Mouse (Mus musculus) gastrocnemius, adult 8-10 months (tissue): ENCODE data around the gene Gm20388. TPM values are rescaled to one million over a fixed set of nuclear protein-coding genes. Genes with fewer than 3 reads are reported as not detected.

Experiments used
- DNase-seq, 2 experiments: peaks; one replicate each; pipeline ENCODE4 v3.0.0; 2022; ENCODE audit warnings: low spot score in 2 of 2
- total RNA-seq, 4 experiments: library from RNA; stranded (reverse); gene quantifications; 2 replicates each; pipeline ENCODE4 v1.2.4; 2022

Gm20388 gene
- total RNA-seq, 4 experiments from 2014 or later, result 4.4 to 20.0 (median 7.9) TPM; not detected in 1

DNA sequence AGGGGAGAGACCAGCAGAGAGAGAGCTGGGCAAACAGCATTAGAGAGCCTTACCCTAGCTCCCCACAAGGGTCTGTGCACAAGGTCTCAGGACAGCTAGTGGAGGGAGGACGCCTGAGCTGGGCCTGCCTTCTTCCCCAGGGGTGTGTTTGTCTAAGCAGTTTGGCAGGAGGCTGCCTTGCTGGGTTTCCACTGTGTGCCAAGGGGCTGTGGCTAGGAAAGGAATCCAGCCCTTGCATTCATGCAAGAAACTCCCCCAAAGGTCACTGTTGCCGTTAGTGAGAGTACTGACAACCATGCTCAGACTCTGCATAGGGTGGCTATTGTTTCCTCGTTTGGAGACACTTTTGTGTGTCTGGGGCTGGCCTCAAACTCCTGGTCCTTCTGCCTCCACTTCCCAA is 1055.9 kb downstream of the Gm20388 start:
- no peak for DNase-seq

DNA sequence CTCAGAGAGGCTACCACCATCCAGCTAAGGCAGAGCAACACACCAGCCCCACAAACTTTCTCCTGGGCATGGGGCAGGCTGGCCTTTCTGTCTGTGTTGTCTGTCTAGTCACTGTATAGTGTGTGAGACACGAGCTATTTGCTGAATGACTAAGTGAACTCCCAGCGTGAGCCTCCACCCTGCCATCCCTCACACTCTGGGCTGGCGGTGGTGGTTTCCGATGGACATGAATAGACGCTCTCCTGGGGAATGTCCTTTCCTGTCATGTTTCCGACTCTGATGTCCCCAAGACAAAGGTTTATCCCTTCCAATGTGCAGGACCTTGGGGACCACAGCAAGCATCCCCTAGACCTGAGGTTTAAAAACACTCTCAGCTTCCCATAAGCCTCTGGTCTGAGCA is 1057.7 kb downstream of the Gm20388 start:
- no peak for DNase-seq

DNA sequence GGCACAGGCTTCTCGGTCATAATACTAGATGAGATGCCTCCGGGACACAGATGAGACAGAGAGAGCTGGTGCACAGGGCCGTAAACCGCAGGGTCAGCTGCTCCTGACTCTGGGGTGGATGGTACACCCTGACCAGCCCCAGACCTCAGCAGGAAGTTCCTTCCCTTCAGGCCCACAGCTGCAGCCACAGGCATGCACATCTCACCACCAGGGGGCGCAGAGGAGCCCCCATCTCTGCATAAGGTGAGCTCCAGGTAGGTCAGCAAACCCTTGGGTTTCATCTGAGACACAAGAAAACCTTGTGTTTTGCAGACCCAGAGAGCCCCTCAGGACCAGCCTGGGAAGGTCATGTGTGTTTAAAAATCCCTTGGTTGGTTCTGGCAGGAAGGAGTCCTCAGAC is 1059.7 kb downstream of the Gm20388 start:
- DNase-seq, result no peak

DNA sequence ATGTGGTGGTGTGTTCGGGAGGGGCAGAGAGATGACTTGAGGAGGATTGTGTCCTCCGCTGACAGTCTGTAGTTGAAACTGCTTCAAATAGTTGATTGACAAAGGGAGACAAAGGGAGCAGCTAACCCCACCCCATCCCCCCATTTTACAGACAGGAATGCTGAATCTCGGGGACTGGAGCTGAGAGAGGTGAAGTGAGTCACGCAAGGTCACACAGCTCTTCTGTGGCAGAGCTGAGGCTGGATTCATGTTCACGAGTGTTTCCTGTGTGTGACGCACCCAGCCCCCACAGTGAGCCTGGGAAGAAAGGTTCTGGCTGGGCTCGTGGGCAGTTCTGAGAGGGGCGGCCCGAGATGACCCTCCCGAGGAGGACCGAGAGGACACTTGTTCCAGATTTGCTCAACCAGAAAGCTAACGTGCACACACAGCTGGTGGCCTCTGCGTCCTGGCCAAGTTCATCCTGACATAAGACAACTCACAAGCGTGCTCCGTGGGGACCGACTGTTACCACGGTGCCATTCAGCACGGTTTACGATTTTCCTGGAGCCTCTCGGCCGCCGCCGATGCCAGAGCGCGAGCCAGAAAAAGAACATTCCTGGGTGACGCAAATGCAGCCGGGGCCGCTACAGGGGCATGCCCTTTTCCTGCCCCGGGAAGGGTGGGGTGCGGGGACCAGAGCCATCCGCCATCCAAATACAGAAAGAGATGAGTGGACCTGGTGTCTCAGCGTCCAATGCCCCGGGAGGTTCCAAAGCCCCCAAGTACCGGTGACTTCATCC is 1061.2 kb downstream of the Gm20388 start:
- peak; percentile 54 to 58 for DNase-seq

DNA sequence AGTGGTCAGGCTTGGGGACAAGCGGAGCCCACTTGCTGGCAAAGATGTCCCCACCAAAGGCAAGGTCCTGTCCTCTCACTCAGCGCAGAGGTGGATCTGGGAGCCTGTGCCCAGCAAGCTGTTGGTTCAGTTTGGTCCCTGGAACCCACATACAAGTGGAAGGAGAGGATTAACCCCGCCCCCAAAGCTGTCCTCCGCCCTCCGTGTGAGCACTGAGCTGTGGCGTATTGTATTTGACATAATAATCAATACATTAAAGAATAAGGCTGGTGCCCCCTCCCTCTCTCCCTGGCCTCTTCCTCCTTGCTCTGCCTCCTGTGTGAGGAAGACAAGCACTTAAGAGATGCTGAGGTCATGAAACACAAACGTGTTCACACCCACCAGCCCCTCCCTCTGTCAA is 1062.4 kb downstream of the Gm20388 start:
- DNase-seq, result no peak

DNA sequence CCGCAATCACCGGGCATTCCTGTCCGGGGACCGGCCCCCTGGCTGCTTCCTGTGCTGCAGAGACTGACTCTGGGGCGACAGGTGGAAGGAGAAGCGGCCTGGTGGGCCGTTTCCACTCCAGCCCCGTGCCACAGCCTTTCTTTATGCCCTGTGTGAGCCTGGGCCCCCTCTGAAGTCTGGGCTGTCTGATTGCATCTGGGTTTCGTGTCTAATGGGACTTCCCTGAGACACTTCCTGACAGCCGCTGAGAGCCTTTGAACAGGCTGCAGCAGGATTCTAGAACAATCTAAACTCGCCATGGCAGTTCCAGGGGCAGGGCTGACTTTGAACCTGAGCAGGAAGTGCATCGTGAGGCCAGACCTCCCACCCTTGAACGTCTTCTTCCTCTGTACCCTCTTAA is 1066.5 kb downstream of the Gm20388 start:
- DNase-seq, result no peak

DNA sequence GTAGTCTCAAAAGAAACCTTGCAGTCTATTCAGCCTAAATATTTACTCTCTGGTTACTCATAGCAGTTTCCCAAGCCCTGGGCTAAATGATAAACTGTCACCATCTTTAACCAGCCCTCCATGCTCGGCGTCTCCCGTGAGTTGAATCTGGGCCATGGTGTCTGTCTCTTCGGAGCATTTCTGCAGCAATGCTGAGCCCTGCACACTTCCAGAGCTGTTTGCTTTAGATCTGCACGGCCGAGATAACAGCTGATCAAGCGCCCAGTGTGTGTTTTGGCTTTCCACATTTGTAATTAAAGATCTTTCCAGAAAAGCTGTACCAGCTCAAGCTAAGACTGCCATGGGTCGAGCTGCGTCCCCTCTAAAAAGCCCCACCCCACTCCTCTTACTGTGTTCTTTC is 1068.6 kb downstream of the Gm20388 start:
- no peak for DNase-seq

DNA sequence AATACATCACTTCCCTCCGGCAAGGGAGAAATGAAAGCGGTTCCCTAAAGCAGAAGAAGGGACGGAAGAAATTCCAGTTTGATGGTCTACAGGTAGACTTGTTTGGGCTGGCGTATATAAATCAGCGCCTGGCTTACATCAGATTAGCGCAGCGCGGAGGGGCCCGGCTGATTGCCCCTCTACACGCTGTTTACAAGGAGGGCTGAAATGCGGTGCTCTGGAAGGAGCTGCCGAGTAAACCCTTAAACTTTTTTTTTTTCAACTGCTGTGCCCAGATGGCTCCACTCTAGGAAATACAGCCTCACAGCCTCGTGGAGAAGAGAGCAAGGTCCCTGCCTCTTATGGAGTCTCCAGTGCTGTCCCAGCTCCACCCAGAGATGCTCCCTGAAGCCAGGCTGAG is 1070.3 kb downstream of the Gm20388 start:
- no peak for DNase-seq

DNA sequence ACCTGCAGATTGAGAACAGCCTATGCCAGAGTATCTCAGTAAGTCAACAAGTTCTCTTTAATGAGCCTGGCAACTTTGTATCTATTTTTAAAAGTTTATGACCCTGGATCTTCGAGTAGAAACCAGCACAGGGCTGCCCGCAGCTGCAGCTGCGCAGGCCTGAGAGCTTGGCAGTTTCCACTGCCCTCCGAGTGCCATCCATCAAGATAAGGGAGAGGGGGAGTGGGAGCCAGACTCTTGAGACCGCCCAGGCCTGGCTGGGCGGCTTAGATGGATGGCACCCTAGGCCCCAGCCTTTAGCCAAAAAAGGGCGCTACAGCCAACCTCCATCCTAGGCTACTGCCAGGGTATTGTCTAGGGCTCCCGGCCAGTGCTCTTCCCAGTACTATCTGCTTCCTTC is 1074.2 kb downstream of the Gm20388 start:
- no peak for DNase-seq

DNA sequence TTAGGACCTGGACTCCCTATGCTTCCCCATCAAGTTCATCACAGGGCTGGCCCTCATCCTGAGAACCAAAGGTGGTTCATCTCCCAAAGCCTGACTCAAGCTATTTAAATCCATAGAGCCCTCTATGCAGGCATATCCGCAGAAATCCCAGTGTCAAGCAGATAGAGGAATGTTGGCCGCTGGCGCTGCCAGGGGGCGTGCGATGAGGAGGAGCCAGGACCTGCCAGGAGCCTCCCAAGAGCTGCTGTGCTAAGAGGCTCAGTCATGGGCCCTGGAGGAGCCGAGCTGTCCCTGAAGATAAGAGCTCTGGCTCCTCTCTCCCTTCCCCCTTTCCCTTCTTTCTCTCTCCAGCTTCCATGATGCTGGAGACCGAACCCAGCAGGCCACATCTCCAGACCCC is 1075.4 kb downstream of the Gm20388 start:
- no peak for DNase-seq

DNA sequence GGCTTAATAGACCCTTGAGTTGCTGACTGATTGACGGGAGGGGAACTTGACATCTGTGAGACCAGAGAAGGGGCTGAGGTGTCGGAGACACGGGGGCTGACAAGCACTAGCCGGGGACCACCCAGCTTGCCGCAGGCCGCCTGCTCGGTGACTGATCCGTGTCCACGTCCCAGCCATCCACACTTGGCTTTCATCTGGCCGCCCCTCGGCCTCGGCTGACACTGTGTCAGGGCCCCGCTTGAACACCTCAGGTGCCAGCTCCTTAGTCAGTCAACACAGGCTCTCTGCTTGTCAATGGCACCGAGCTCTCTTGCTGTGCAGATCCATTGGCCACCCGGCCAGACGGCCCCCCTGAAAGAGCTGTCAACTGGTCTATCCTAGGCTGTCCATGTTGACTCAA is 1083.1 kb downstream of the Gm20388 start:
- no peak for DNase-seq

DNA sequence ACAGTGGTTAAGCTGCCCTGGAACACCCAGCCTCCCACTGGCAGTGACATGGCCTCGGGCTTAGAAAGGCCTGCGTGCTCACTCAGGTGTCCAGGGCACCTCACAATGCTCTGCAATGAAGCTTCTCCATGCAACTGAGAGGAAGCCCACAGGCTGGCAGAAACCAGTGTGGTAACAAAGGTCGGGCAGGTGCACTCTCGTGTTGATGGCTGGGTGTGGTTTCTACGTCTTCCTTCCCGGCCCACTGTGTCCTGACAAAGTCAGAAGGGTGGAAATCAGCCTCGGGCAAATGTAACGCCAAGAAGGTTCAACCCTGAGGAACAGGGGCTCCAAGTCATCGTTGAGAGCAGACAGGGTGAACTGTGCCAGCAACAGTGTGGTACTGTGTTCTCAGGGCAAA is 1084.8 kb downstream of the Gm20388 start:
- no peak for DNase-seq

DNA sequence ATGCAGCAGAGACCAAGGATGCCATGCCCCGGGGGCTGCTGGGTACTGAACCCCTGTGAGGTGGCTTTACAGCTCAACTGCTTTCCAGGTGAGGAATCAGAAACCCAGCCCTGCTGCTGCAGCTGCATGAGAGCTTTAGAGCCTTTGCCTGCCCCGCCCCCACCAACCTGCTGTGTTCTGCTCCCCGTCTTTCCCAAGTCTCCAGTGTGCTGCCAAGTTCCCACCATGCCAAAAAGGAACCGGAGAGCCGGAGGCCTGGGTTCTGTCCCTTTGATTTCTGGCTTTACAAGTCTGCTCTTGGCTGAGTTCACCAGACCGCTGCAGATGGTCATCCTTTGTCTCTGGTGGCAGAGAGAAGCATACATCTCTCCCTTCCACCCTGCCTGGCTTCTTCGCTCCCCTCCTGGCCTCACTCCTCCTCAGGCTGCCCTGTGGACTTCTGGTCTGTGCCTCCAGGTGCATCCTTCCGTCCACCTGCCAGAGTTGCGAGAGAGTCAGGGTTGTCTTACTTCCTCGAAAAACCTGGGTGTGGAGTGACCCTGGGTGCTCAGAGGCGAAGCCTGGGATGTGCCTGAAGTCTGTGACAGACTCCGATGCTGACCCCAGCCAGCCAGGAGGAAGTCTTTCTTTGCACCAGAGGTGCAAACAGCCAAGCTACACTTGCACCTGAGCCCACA is 1086.4 kb downstream of the Gm20388 start:
- no peak for DNase-seq

DNA sequence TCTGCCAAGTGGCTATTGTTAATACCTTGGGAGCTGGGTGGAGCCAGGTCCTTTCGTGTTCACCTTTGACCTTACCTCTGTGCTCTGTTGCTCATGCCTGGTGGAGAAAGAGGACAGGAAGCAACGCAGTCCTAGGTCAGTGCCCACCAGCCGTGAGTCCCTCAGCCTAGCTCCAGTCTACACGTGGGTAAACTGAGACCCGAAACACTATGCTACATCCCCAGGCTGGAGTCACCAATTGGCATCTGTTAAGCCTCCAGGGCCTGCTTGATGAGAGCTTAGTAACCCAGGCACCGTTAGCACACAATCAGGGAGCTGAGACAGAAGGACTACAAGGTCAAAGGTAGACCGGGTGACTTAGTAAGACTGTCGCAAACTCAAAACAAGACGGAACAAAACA is 1087.3 kb downstream of the Gm20388 start:
- no peak for DNase-seq

DNA sequence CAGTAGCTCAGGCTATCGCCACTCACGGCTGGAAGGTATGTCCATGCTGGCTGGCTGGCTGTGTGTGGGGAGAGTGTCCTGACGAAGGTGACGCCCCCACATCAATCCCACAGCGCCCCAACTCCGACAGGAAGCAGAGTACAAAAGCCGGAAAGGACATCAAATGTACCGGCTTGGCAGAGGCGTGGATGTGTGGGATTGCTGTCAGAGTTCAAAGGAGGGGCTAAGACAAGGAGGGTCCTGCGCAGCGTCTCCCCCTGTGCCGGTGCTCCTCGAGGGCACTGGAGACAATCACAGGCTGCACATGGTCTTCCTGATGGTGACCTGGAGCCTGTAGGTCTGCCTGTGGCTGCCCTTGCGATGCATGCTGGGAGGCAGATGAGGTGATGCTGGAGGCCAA is 1088.3 kb downstream of the Gm20388 start:
- no peak for DNase-seq

DNA sequence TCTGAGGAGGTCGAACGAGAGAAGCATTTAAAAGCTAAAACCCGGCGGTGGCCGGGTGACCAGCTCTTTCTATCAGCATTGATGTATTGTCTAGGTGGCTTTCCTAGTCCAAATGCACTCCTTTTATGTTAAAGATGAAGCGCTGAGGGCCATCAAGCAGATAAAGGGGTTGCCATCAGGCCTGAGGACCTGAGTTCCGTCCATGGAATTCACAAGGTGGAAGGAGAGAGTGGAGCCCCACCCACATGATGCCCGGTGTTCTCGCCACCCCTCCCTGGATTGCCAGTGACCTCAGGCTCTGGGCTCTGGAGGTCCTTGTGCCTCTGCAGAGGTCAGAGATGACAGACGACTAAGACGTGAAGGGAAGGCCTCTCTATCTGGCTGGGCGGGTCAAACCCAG is 1091.3 kb downstream of the Gm20388 start:
- no peak for DNase-seq

DNA sequence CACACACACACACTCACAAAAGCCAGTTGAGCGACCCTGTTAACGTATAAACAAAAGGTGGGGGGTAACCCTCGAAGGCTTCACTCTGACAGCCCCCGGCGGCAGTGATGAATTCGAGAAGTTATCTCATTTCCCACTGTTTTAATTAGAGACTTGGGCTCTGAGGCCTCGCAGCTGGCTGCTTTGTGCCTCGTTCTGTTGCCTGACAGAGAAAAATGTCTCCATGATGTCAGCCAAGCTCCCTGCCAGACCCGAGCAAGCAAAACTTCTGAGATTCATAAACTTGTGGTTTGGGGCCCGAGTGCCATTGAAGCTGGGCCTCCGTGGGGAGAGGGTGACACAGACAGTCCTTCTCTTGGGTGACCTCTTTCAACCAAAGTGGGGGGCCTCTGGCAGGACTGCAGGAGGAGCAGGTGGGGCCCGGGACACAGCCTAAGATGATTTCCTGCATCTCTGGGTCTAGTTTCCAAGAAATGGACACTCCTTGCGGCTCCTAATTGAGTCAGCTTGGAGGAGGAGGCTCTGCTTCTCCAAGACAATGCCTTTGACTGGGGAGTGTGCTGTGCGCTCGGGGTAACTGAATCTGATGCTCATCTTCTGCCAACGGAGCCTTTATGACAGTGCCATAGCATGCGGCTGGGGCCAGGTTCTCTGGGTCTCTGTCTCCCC is 1092.4 kb downstream of the Gm20388 start:
- DNase-seq, result no peak

DNA sequence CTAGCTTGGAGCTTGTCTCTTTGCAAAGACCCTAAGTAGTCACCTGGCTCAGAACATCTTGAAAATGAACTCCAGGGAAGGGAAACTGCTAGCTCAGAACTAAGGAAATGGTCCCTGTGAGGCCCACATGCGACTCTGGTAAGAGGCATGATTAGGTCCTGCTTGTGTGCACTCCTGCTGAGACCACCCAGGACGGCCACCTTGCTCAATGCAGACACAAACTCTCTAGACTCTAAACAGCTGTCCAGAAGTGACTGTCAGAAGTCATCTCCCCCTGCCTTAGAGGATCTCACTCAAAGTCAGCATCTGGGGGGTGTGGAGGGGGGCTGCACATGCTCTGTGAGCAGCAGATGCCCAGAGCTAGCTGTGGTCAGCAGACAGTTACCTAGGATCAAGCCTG is 1093.0 kb downstream of the Gm20388 start:
- DNase-seq, result no peak

DNA sequence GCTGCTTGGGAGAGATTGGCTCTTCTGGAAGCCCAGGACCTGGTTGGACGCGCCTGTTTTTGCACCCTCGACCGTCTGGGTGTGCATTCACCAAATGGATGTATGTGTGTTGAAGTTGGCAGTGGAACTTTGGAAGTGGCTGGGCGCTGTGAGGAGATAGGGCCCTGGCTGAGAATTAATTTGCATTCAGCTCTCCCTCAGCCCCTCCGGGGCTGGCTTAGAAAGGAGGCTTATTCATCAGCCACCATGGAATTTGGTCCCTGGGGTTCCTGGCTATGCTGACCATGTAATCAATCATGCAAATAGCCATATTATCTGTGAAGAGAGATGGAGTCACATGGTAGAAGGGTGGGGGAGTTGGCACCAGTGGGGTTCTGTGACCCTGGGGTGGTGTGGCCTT is 1102.7 kb downstream of the Gm20388 start:
- no peak for DNase-seq

DNA sequence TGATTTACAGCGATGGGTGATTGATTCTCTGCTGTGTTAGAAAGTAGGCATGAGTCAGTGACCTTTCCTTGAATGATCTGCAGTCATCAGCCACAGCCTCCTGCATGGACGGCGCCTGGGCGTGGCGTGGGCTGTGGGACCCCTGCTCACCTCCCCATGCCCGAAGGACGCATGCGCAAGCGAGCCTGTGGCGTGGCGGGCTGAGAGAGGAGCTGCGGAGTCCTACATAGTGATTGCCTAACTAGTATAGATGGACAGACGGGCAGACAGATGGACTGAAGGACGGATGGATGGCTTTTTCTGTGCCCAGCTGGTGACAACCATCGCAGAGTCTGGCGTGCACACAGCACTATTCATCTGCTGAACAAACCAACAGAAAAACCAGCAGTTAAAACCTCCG is 1106.0 kb downstream of the Gm20388 start:
- DNase-seq, result no peak

DNA sequence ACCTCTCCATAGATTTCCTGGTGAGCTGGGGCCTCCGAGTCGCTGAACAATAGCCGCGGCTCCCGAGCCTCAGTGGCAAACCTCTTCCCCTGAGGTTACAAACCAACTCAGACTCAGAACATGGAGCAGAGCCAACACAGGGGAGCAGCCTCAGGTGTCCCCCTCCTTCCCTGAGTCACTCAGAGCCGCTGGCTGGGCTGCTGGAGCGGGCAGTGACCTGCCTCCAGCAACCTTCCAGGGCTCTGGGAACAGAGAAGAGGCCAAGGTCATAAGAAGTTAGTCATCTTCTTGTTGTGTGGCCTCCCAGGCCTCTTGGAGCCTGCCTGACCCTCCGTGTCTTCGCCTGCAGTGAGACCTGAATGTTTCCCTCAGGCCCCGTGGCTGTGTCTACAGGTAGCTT is 1107.6 kb downstream of the Gm20388 start:
- no peak for DNase-seq

DNA sequence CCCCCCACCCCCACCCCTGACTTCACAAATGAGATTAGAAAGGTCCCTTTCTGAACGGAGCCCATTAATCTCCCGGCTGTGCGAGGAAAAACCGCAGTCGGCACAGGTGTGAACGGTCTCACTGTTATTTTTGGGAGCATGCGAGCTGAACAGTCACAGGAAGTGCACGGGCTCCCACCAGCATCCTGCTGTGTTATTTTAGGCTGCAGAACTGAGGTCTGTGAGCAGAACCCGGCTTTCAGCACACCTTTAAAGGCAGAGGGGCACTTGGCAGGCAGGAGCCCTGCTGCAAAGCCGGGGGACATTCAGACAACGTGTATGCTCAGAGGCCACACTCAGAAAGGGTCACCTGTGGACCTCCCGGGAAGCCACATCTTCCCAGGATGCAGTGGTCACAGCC is 1110.8 kb downstream of the Gm20388 start:
- DNase-seq, result no peak

DNA sequence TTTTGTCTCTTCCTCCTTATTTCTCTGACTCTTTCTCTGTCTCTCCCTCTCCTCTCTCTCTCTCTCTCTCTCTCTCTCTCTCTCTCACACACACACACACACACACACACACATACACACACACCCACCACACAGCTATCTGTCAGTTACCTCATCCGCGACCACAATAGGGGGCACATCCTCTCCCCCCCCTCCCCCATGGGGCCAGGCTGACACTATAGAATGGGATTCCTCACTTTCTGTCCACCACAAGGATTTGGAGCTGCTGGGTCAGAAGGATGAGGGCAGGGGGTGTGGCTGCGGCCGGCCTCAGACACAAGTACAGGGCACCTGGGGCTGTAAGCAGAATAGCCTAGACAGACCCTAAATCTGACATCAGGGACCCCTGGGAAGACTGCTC is 1112.4 kb downstream of the Gm20388 start:
- no peak for DNase-seq
